Mouse (Mus musculus): ENCODE results near the gene Tjp3. TPM values are rescaled to one million over a fixed set of nuclear protein-coding genes. Genes with fewer than 3 reads are reported as not detected.

The Tjp3 gene
- polyA plus RNA-seq, 1 experiment from 2014 or later, result 9.2 TPM

Small RNA genes within 50 kb of the gene (microRNA-seq; reads per million reads assigned to microRNA genes)
- gene Mir3057, result 17.8 reads per million, percentile 36 among the genes with 10 or more reads in this experiment

Other genes starting within 250 kb of the Tjp3 start
- gene Sgta, start 231.4 kb downstream of the Tjp3 start, polyA plus RNA-seq (2015; fragmentation: Nextera tagmentation; extraction: Ambion mirVana), result 324 and 340 TPM in 2 replicates
- 47.3 and 51.6 TPM in 2 replicates for gene Thop1, start 221.5 kb downstream of the Tjp3 start, polyA plus RNA-seq (2015; fragmentation: Nextera tagmentation; extraction: Ambion mirVana)
- 0.24 and 0.33 TPM in 2 replicates for gene Creb3l3, start 192.7 kb downstream of the Tjp3 start, polyA plus RNA-seq (2015; fragmentation: Nextera tagmentation; extraction: Ambion mirVana)
- 227 and 233 TPM in 2 replicates for gene Map2k2, start 185.7 kb downstream of the Tjp3 start, polyA plus RNA-seq (2015; fragmentation: Nextera tagmentation; extraction: Ambion mirVana)
- 11.3 and 12.6 TPM in 2 replicates for gene Zbtb7a, start 156.4 kb downstream of the Tjp3 start, polyA plus RNA-seq (2015; fragmentation: Nextera tagmentation; extraction: Ambion mirVana)
- 49.7 and 52.2 TPM in 2 replicates for gene Pias4, start 123.7 kb downstream of the Tjp3 start, polyA plus RNA-seq (2015; fragmentation: Nextera tagmentation; extraction: Ambion mirVana)
- gene Eef2, start 115.0 kb downstream of the Tjp3 start, polyA plus RNA-seq (2015; fragmentation: Nextera tagmentation; extraction: Ambion mirVana), result 535 and 543 TPM in 2 replicates
- 52.5 and 58.3 TPM in 2 replicates for gene Dapk3, start 108.6 kb downstream of the Tjp3 start, polyA plus RNA-seq (2015; fragmentation: Nextera tagmentation; extraction: Ambion mirVana)
- not detected in 2 replicates for gene 4930442H23Rik, start 107.7 kb downstream of the Tjp3 start, polyA plus RNA-seq (2015; fragmentation: Nextera tagmentation; extraction: Ambion mirVana)
- gene Nmrk2, start 89.5 kb downstream of the Tjp3 start, polyA plus RNA-seq (2015; fragmentation: Nextera tagmentation; extraction: Ambion mirVana), result 0.19 TPM in 1 of 2 replicates, not detected in the other
- 96.8 and 102 TPM in 2 replicates for gene Atcay, start 60.7 kb downstream of the Tjp3 start, polyA plus RNA-seq (2015; fragmentation: Nextera tagmentation; extraction: Ambion mirVana)
- 26.5 and 31.0 TPM in 2 replicates for gene Zfr2, start 58.4 kb downstream of the Tjp3 start, polyA plus RNA-seq (2015; fragmentation: Nextera tagmentation; extraction: Ambion mirVana)
- gene Matk, start 38.6 kb downstream of the Tjp3 start, polyA plus RNA-seq (2015; fragmentation: Nextera tagmentation; extraction: Ambion mirVana), result 43.3 and 67.9 TPM in 2 replicates
- gene Mrpl54, start 24.6 kb downstream of the Tjp3 start, polyA plus RNA-seq (2015; fragmentation: Nextera tagmentation; extraction: Ambion mirVana), result 128 and 130 TPM in 2 replicates
- 28.8 and 33.8 TPM in 2 replicates for gene Apba3, start 24.6 kb downstream of the Tjp3 start, polyA plus RNA-seq (2015; fragmentation: Nextera tagmentation; extraction: Ambion mirVana)
- 135 and 147 TPM in 2 replicates for gene Pip5k1c, start 1.4 kb upstream of the Tjp3 start, polyA plus RNA-seq (2015; fragmentation: Nextera tagmentation; extraction: Ambion mirVana)
- gene Cactin, start 29.5 kb upstream of the Tjp3 start, polyA plus RNA-seq (2015; fragmentation: Nextera tagmentation; extraction: Ambion mirVana), result 27.6 and 28.3 TPM in 2 replicates
- gene Tbxa2r, start 37.1 kb upstream of the Tjp3 start, polyA plus RNA-seq (2015; fragmentation: Nextera tagmentation; extraction: Ambion mirVana), result 4.8 and 5.2 TPM in 2 replicates
- not detected in 2 replicates for gene Gipc3, start 51.7 kb upstream of the Tjp3 start, polyA plus RNA-seq (2015; fragmentation: Nextera tagmentation; extraction: Ambion mirVana)
- 24.9 and 25.0 TPM in 2 replicates for gene Hmg20b, start 58.9 kb upstream of the Tjp3 start, polyA plus RNA-seq (2015; fragmentation: Nextera tagmentation; extraction: Ambion mirVana)
- 17.2 and 18.1 TPM in 2 replicates for gene Mfsd12, start 65.9 kb upstream of the Tjp3 start, polyA plus RNA-seq (2015; fragmentation: Nextera tagmentation; extraction: Ambion mirVana)
- gene 4930404N11Rik, start 74.2 kb upstream of the Tjp3 start, polyA plus RNA-seq (2015; fragmentation: Nextera tagmentation; extraction: Ambion mirVana), result 0.63 and 0.80 TPM in 2 replicates
- 145 and 146 TPM in 2 replicates for gene Fzr1, start 86.9 kb upstream of the Tjp3 start, polyA plus RNA-seq (2015; fragmentation: Nextera tagmentation; extraction: Ambion mirVana)
- 77.5 and 86.2 TPM in 2 replicates for gene Dohh, start 92.8 kb upstream of the Tjp3 start, polyA plus RNA-seq (2015; fragmentation: Nextera tagmentation; extraction: Ambion mirVana)
- gene Gm48551, start 92.9 kb upstream of the Tjp3 start, polyA plus RNA-seq (2015; fragmentation: Nextera tagmentation; extraction: Ambion mirVana), result 6.1 and 8.2 TPM in 2 replicates
- gene Gm48552, start 97.4 kb upstream of the Tjp3 start, polyA plus RNA-seq (2015; fragmentation: Nextera tagmentation; extraction: Ambion mirVana), result 2.3 and 3.3 TPM in 2 replicates
- gene Smim24, start 101.5 kb upstream of the Tjp3 start, polyA plus RNA-seq (2015; fragmentation: Nextera tagmentation; extraction: Ambion mirVana), result 1.2 and 1.4 TPM in 2 replicates
- 15.4 and 17.2 TPM in 2 replicates for gene Nfic, start 164.1 kb upstream of the Tjp3 start, polyA plus RNA-seq (2015; fragmentation: Nextera tagmentation; extraction: Ambion mirVana)
- 88.3 and 103 TPM in 2 replicates for gene Celf5, start 191.1 kb upstream of the Tjp3 start, polyA plus RNA-seq (2015; fragmentation: Nextera tagmentation; extraction: Ambion mirVana)
- gene Ncln, start 204.8 kb upstream of the Tjp3 start, polyA plus RNA-seq (2015; fragmentation: Nextera tagmentation; extraction: Ambion mirVana), result 61.1 and 61.3 TPM in 2 replicates
- gene S1pr4, start 208.6 kb upstream of the Tjp3 start, polyA plus RNA-seq (2015; fragmentation: Nextera tagmentation; extraction: Ambion mirVana), result 0.44 and 0.58 TPM in 2 replicates
- gene Gna15, start 232.6 kb upstream of the Tjp3 start, polyA plus RNA-seq (2015; fragmentation: Nextera tagmentation; extraction: Ambion mirVana), result 0.80 and 0.87 TPM in 2 replicates